8 mouse cellular contexts compared by ENCODE assay signal in the genomic region with DNA sequence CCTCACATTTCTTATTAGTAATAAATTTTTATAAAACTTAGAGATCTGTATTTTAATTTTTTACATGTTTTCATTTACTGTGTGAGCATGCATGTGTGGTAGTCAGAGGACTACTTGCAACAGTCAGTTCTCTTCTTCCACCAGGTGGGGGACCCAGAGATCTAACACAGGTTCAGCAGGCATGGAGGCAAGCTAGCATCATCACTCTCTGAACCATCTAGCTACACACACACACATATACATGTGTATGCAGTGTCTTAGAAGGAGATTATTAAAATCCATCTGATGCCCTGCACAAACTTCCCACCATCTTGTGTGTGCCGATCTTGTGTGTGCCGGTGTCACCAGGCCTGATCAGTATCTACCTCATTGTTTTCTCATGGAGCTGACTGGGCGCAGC. TPM values are rescaled to one million over a fixed set of nuclear protein-coding genes. Genes with fewer than 3 reads are reported as not detected.
A peak's percentile ranks its signal among the peaks of the same experiment; 100 is the strongest.
DNase-seq lines count a peak whose midpoint lies in the region; ATAC-seq and TF ChIP-seq lines count a peak whose summit lies in the region.
"Had no signal": no experiment of that assay in that cellular context is flagged by ENCODE, and none has a peak within 500 bp of the region (broad histone marks: within the 10 kb centered on the region; RNA-seq: fewer than 3 reads in every experiment).

No protein-coding gene starts in this region.

- H3K27ac ChIP-seq in intestine, postnatal 0 days (ENCODE audit: low read depth, low read length): no peak overlapping the region
- H3K27ac ChIP-seq in limb, embryonic 11.5 days (replicated peaks; ENCODE audit: low read depth, low read length): no peak overlapping the region
- H3K27ac ChIP-seq in neural tube, embryonic 12.5 days: no peak overlapping the region

- no peaks in the 10 kb centered on the region for H3K9me3 ChIP-seq in E14TG2a.4 (ENCODE audit: low read length)
- no peaks in the 10 kb centered on the region for H3K9me3 ChIP-seq in intestine, postnatal 0 days (ENCODE audit: control insufficient read depth)
- H3K9me3 ChIP-seq in limb, embryonic 11.5 days (ENCODE audit: control insufficient read depth, low read length): no peaks in the 10 kb centered on the region
- no peaks in the 10 kb centered on the region for H3K9me3 ChIP-seq in neural tube, embryonic 12.5 days

- no peak overlapping the region for H3K9ac ChIP-seq in intestine, postnatal 0 days (ENCODE audit: low read depth, low read length)
- H3K9ac ChIP-seq in limb, embryonic 11.5 days (ENCODE audit: low read length): no peak overlapping the region
- no peak overlapping the region for H3K9ac ChIP-seq in neural tube, embryonic 12.5 days

- TF ChIP-seq CTCF in E14TG2a.4 (conservative IDR thresholded peaks at IDR 0.05; ENCODE audit: low read length): peak; percentile 53
- TF ChIP-seq CTCF in intestine, postnatal 0 days (IDR thresholded peaks at IDR 0.05; ENCODE audit: low read depth): peak; percentile 91

- H3K4me1 ChIP-seq in E14TG2a.4 (replicated peaks; ENCODE audit: low read depth, low read length): peaks cover 9% of the 10 kb centered on the region; the same call in 1 of the 2 replicates
- H3K4me1 ChIP-seq in intestine, postnatal 0 days (replicated peaks; ENCODE audit: control insufficient read depth, insufficient read depth, low read length): no peaks in the 10 kb centered on the region
- H3K4me1 ChIP-seq in limb, embryonic 11.5 days (ENCODE audit: control insufficient read depth, insufficient read depth, low read length): no peaks in the 10 kb centered on the region
- no peaks in the 10 kb centered on the region for H3K4me1 ChIP-seq in neural tube, embryonic 12.5 days

- DNase-seq in 3T3-L1 (ENCODE audit: low read depth, low spot score): peak; percentile 76
- peak; percentile 45 for DNase-seq in cerebellum, adult 8-10 months
- DNase-seq in frontal cortex, postnatal 10 days (ENCODE audit: low spot score in 2 of 2): peak; percentile 64 to 69
- DNase-seq in limb, embryonic 11.5 days (ENCODE audit: low spot score): peak; percentile 51

- no peaks in the 10 kb centered on the region for H3K36me3 ChIP-seq in E14TG2a.4 (ENCODE audit: insufficient read depth, low read length)
- no peaks in the 10 kb centered on the region for H3K36me3 ChIP-seq in intestine, postnatal 0 days (ENCODE audit: control insufficient read depth, insufficient read depth)
- H3K36me3 ChIP-seq in limb, embryonic 11.5 days (ENCODE audit: control insufficient read depth, insufficient read depth, low read length): no peaks in the 10 kb centered on the region
- H3K36me3 ChIP-seq in neural tube, embryonic 12.5 days: no peaks in the 10 kb centered on the region

- 0 out of 2 replicates have a peak, but pooled peaks have one; percentile 26 for ATAC-seq in intestine, postnatal 0 days
- no peak for ATAC-seq in limb, embryonic 11.5 days (ENCODE audit: insufficient number of reproducible peaks, low FRiP score, low TSS enrichment, low read depth)
- ATAC-seq in neural tube, embryonic 12.5 days (ENCODE audit: low FRiP score, low read depth): peak; percentile 88

- WGBS in intestine, postnatal 0 days: 81% methylated on average over 3 of the region's 3 CpGs
- 73% methylated on average over 3 of the region's 3 CpGs for WGBS in limb, embryonic 11.5 days
- 84% methylated on average over 3 of the region's 3 CpGs for WGBS in neural tube, embryonic 12.5 days

- H3K4me2 ChIP-seq in intestine, postnatal 0 days (replicated peaks; ENCODE audit: low read depth): no peak overlapping the region
- no peak overlapping the region for H3K4me2 ChIP-seq in limb, embryonic 11.5 days (ENCODE audit: low read depth, severe bottlenecking)
- no peak overlapping the region for H3K4me2 ChIP-seq in neural tube, embryonic 12.5 days (replicated peaks)

- H3K4me3 ChIP-seq in E14TG2a.4 (replicated peaks; ENCODE audit: low read length): no peak overlapping the region
- no peak overlapping the region for H3K4me3 ChIP-seq in intestine, postnatal 0 days (ENCODE audit: low read depth, low read length)
- no peak overlapping the region for H3K4me3 ChIP-seq in limb, embryonic 11.5 days (ENCODE audit: low read depth, low read length)
- no peak overlapping the region for H3K4me3 ChIP-seq in neural tube, embryonic 12.5 days

- H3K27me3 ChIP-seq in E14TG2a.4 (ENCODE audit: insufficient read depth, low read length): 0 out of 2 replicates have a peak, but pooled peaks cover 4% of the 10 kb centered on the region
- no peaks in the 10 kb centered on the region for H3K27me3 ChIP-seq in intestine, postnatal 0 days (replicated peaks; ENCODE audit: control insufficient read depth, insufficient read depth, low read length)
- no peaks in the 10 kb centered on the region for H3K27me3 ChIP-seq in limb, embryonic 11.5 days (ENCODE audit: control insufficient read depth, insufficient read depth, low read length)
- no peaks in the 10 kb centered on the region for H3K27me3 ChIP-seq in neural tube, embryonic 12.5 days (replicated peaks)

RNA-seq across cellular contexts. Expression of gene Olfr412, which starts 15.0 kb away (rescaled TPM):
- not detected in 2 replicates for polyA plus RNA-seq in intestine, postnatal 0 days (2015; fragmentation: Nextera tagmentation; extraction: Ambion mirVana)
- polyA plus RNA-seq in limb, embryonic 11.5 days (2014; fragmentation: Nextera tagmentation; extraction: Ambion mirVana): not detected in 2 replicates
- polyA plus RNA-seq in neural tube, embryonic 12.5 days (2016; fragmentation: Nextera tagmentation; extraction: Ambion mirVana): not detected in 2 replicates
- polyA plus RNA-seq: heart, embryonic 14.5 days had no signal

RNA-seq across cellular contexts. Expression of gene Olfr411, which starts 24.4 kb away (rescaled TPM):
- polyA plus RNA-seq in intestine, postnatal 0 days (2015; fragmentation: Nextera tagmentation; extraction: Ambion mirVana): not detected in 2 replicates
- polyA plus RNA-seq in limb, embryonic 11.5 days (2014; fragmentation: Nextera tagmentation; extraction: Ambion mirVana): not detected in 2 replicates
- not detected in 2 replicates for polyA plus RNA-seq in neural tube, embryonic 12.5 days (2016; fragmentation: Nextera tagmentation; extraction: Ambion mirVana)
- polyA plus RNA-seq: heart, embryonic 14.5 days had no signal

RNA-seq across cellular contexts. Expression of gene Olfr410, which starts 39.0 kb away (rescaled TPM):
- polyA plus RNA-seq in intestine, postnatal 0 days (2015; fragmentation: Nextera tagmentation; extraction: Ambion mirVana): not detected in 2 replicates
- polyA plus RNA-seq in limb, embryonic 11.5 days (2014; fragmentation: Nextera tagmentation; extraction: Ambion mirVana): not detected in 2 replicates
- polyA plus RNA-seq in neural tube, embryonic 12.5 days (2016; fragmentation: Nextera tagmentation; extraction: Ambion mirVana): not detected in 2 replicates
- polyA plus RNA-seq: heart, embryonic 14.5 days had no signal
